Mouse (Mus musculus) midbrain, embryonic 13.5 days (tissue): ENCODE measurements around the gene Lix1. TPM values are rescaled to one million over a fixed set of nuclear protein-coding genes. Genes with fewer than 3 reads are reported as not detected.
"Not testable (repeated sequence)": the region's sequence is repeated elsewhere in the genome, so short reads cannot be mapped to it uniquely, and the experiment has no call there.

Experiments
- ATAC-seq: fragments of 200-750 bp; cut with Nextera tagmentation; 2 replicates; pipeline ENCODE4 v1.8.0; 2017; ENCODE audit warnings: mild to moderate bottlenecking, moderate TSS enrichment, moderate library complexity
- H3K27ac ChIP-seq: fragments of 300-500 bp; sonication (generic); 2 replicates; pipeline ENCODE4 v1.5.1; 2015; ENCODE audit warnings: inconsistent platforms, mild to moderate bottlenecking, moderate library complexity
- H3K27me3 ChIP-seq: fragments of 300-500 bp; sonication (generic); 2 replicates; pipeline ENCODE4 v1.6.1; 2015; ENCODE audit warnings: mild to moderate bottlenecking, inconsistent platforms
- H3K36me3 ChIP-seq: fragments of 300-500 bp; sonication (generic); 2 replicates; pipeline ENCODE4 v1.6.1; 2015; ENCODE audit warnings: mild to moderate bottlenecking, inconsistent platforms
- H3K4me1 ChIP-seq: fragments of 300-500 bp; sonication (generic); replicated peaks from 2 replicates; pipeline ENCODE4 v1.6.1; 2015; ENCODE audit warnings: inconsistent platforms
- H3K4me2 ChIP-seq: fragments of 300-500 bp; sonication (generic); replicated peaks from 2 replicates; pipeline ENCODE4 v1.6.1; 2015; ENCODE audit warnings: moderate library complexity, mild to moderate bottlenecking, inconsistent platforms
- H3K4me3 ChIP-seq: fragments of 300-500 bp; sonication (generic); replicated peaks from 2 replicates; pipeline ENCODE4 v1.5.1; 2015; ENCODE audit warnings: mild to moderate bottlenecking, inconsistent platforms
- H3K9ac ChIP-seq: fragments of 300-500 bp; sonication (generic); replicated peaks from 2 replicates; pipeline ENCODE4 v1.6.1; 2015; ENCODE audit warnings: mild to moderate bottlenecking, inconsistent platforms
- H3K9me3 ChIP-seq: fragments of 300-500 bp; sonication (generic); 2 replicates; pipeline ENCODE4 v1.6.1; 2016; ENCODE audit warnings: mild to moderate bottlenecking, inconsistent platforms
- WGBS: fragments of 180-500 bp; shearing (Covaris S2); methylation state at CpG from one replicate; pipeline ENCODE4 v1.1.7; 2015; 5-methylcytosine and 5-hydroxymethylcytosine counted together
- polyA plus RNA-seq: library from polyadenylated mRNA; unstranded; fragments of >200 nt; fragmentation: Nextera tagmentation; extraction: Ambion mirVana; gene quantifications from 2 replicates; pipeline ENCODE4 v1.2.1, GENCODE M21; 2015

Gene Lix1
- polyA plus RNA-seq, 1 experiment from 2014 or later = 19.4 TPM

DNA sequence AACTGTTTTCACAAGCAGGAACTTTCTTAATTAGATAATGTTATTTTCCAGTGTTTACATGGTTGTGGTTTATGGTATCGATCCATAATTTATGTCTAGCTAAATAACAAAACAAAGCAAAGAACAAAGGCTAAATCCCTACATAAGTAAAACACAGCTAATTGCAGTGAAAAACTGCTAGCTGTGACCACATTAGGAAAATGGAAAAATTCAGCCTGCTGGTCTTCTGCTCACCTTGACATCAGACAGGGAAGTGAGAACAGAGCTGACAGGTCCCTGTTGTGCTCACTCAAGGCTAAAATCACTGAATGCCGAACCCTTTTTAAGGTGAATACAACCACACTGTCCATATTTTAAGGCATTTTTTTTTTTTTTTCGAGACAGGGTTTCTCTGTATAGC, 50.1 kb downstream of the Lix1 start:
- no peak for ATAC-seq
- WGBS = 94% methylated on average over 3 of the region's 3 CpGs
- Histone ChIP-seq H3K4me3 (no peak overlapping the region), H3K9ac (no peak overlapping the region), H3K27ac (no peak overlapping the region), H3K9me3 (no peaks in the 10 kb centered on the region), H3K27me3 (no peaks in the 10 kb centered on the region), H3K4me1 (peaks cover 17% of the 10 kb centered on the region), H3K4me2 (no peak overlapping the region), H3K36me3 (no peaks in the 10 kb centered on the region)

DNA sequence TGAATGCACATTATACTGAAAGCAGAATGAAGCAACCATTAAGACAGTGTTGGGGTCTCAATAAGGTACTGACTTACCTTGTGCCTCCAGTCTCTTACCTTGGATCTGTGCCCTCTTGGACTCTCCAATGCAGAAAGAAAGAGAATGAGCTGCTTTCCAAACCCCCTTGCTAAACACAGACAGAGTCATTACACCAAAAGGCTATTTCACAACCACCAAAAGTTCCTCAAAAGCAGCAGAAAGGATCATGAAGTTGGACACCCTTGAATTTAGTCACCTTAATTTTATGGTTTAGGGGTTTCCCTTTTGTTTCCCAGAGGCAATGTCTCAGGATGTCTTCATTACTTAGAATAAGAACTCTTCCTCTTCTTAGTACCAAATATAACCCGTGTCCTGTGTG, 52.1 kb downstream of the Lix1 start:
- no peaks in the 10 kb centered on the region for H3K27me3 ChIP-seq
- ATAC-seq = no peak

DNA sequence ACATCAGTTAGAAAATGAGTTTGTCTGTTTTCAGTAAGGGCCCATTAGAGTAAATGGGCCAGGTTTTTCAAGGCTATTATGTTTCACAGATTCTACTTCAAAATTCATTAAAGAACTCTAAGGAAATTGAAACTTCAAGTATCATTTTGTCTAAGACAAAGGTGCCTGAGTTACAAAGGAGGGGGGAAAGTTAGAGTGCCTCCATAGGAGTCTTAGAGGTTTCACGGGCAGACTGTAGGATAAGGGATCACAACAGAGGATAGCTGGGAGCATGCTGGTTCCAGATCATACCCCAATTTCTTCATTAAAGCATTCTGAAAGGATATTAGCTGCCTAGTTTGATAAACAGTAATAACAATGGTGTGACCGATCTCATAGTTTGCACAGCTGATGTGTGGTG, 83.3 kb downstream of the Lix1 start:
- Histone ChIP-seq H3K27ac (no peak overlapping the region), H3K27me3 (no peaks in the 10 kb centered on the region), H3K4me2 (no peak overlapping the region), H3K4me3 (no peak overlapping the region), H3K9me3 (no peaks in the 10 kb centered on the region), H3K9ac (no peak overlapping the region), H3K4me1 (no peaks in the 10 kb centered on the region), H3K36me3 (no peaks in the 10 kb centered on the region)
- WGBS = 71% methylated on average over 2 of the region's 2 CpGs
- ATAC-seq = no peak

More for the DNA sequence above, 52.1 kb downstream of the Lix1 start:
- no peaks in the 10 kb centered on the region for H3K9me3 ChIP-seq
- H3K4me3 ChIP-seq = no peak overlapping the region
- no peaks in the 10 kb centered on the region for H3K36me3 ChIP-seq
- H3K9ac ChIP-seq = no peak overlapping the region
- H3K27ac ChIP-seq = no peak overlapping the region
- peaks cover 6% of the 10 kb centered on the region for H3K4me1 ChIP-seq
- H3K4me2 ChIP-seq = no peak overlapping the region
- WGBS = 88% methylated on average over 1 of the region's 1 CpGs

DNA sequence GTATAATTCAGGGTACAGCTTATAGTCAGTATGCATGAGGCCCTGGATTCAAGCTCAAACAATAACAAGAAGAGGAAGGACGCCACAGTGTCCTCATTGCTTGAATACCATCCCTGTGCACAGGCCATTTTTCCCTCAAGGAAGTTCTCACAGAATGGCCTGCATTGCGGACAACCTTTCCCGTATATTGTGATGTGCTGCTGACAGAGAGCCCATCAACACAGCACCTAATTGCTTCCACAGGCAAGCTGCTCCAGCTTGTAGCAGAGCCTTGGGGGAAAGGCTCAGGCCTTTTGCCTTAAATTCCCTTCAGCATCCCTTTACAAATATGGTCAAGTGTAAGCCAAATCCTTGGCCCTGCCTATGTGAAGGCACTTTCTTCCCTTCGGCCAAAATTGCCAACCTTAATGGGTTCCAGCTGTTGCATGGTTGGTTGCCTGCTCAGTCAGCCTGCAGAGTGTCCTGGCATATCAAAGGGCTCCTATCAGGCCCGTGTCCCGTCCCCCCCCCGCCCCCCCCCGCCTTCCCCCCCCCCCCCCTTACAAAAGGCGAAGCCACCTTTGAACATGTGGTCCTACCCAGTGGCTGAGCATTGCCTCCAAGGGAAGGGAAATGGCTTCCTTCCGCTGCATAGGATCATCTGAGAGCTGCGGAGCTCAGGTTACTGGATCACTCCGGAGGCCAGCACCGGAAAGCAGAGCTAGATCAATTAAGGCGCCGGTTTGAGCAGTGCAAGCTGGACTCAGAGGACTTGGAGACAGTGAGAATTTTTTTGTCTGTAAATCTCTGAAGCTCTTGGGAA, 88.5 kb downstream of the Lix1 start:
- no peak for ATAC-seq
- no peaks in the 10 kb centered on the region for H3K36me3 ChIP-seq
- no peak overlapping the region for H3K4me2 ChIP-seq
- no peaks in the 10 kb centered on the region for H3K4me1 ChIP-seq
- no peak overlapping the region for H3K27ac ChIP-seq
- no peaks in the 10 kb centered on the region for H3K9me3 ChIP-seq
- no peak overlapping the region for H3K9ac ChIP-seq
- no peak overlapping the region for H3K4me3 ChIP-seq
- H3K27me3 ChIP-seq = no peaks in the 10 kb centered on the region
- WGBS = 71% methylated on average over 12 of the region's 15 CpGs

DNA sequence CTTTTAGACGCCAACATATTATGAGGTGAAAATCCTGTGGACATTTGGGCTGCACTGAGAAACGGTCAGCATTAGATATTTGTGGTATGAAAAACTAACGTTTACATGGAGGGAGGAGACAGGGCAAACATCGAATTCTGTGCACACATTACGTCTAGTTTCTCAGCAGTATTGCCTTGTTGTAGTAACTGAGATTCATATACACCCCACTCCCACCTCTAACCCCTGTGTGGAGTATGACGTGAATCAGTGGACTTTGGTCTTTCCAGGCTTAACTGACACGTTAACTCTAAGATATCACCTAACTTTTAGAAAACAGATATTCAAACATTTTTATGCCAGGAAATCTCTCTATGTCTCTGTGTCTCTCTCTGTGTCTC, 89.1 kb downstream of the Lix1 start:
- H3K9ac ChIP-seq = no peak overlapping the region
- no peak overlapping the region for H3K4me2 ChIP-seq
- no peak overlapping the region for H3K4me3 ChIP-seq
- no peaks in the 10 kb centered on the region for H3K4me1 ChIP-seq
- ATAC-seq = no peak
- no peak overlapping the region for H3K27ac ChIP-seq
- no peaks in the 10 kb centered on the region for H3K36me3 ChIP-seq
- WGBS = 86% methylated on average over 7 of the region's 7 CpGs
- H3K9me3 ChIP-seq = no peaks in the 10 kb centered on the region
- H3K27me3 ChIP-seq = no peaks in the 10 kb centered on the region

DNA sequence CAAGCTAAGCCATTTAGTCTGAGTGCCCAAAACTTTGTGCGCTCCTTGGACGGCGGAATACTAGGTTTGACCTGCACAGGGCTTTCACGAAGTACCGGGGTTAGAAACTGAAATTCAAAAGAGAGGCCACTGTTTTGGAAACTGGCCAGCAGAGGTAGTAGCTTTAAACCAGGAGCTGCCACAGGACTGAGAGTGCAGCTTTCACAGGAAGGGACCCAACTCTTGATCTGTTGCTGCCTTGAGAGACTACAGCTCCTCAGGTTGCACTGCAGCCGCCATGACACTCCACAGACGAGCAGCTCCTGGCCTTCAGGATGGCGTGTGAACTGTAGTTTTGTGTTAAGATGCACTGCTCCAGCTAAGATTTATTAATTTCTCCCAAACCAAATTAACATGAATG, 89.6 kb downstream of the Lix1 start:
- H3K9ac ChIP-seq = no peak overlapping the region
- no peak overlapping the region for H3K27ac ChIP-seq
- ATAC-seq = no peak
- no peaks in the 10 kb centered on the region for H3K4me1 ChIP-seq
- no peak overlapping the region for H3K4me2 ChIP-seq
- no peaks in the 10 kb centered on the region for H3K9me3 ChIP-seq
- H3K4me3 ChIP-seq = no peak overlapping the region
- H3K36me3 ChIP-seq = no peaks in the 10 kb centered on the region
- H3K27me3 ChIP-seq = no peaks in the 10 kb centered on the region
- WGBS = 95% methylated on average over 8 of the region's 8 CpGs

DNA sequence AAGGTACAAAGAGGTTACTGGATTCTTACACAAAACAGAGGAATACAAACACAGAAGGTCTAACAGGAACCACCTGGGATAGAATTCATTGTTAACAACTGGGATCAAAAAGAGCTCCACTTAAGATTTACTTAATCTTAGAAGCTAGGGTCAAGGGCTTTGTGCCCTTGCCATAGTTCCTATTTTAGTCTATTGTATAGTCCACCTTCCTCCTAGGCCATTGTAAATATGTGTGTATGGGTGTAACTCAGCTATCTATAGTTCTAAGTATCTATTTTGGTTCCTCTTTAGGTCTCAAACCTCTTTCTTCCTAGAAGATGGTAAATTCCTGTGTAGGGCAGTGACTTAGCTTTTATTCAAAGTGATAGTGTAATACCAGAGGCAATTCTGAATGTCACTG, 93.8 kb downstream of the Lix1 start:
- not testable (repeated sequence) for H3K36me3 ChIP-seq

DNA sequence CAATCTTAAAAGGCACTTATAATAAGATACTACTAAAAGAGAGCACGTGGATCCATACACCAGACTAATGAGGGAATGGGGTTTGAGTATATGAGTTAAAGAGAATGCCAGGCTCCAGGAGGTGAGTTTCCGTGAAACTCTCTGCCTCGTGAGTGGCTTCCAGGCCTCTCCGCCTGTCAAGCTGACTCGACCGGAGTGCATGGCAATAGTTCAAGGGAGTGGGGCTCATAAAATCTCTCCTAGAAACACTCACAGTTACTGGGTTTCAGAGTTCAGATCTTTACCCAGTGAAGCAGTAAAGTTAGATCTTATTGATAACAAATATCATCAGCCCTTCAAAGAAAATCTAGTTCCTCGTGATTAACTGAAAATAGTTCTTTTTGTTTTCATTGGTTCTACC, 94.3 kb downstream of the Lix1 start:
- Histone ChIP-seq H3K27me3 (no peaks in the 10 kb centered on the region), H3K36me3 (no peaks in the 10 kb centered on the region), H3K27ac (no peak overlapping the region), H3K4me1 (0 out of 2 replicates have a peak, but pooled peaks cover 3% of the 10 kb centered on the region), H3K9ac (no peak overlapping the region), H3K9me3 (no peaks in the 10 kb centered on the region), H3K4me3 (no peak overlapping the region), H3K4me2 (no peak overlapping the region)
- WGBS = 93% methylated on average over 7 of the region's 7 CpGs
- no peak for ATAC-seq

More for the DNA sequence above, 93.8 kb downstream of the Lix1 start:
- not testable (repeated sequence) for ATAC-seq, H3K4me1 ChIP-seq, H3K27me3 ChIP-seq, H3K9ac ChIP-seq, H3K4me3 ChIP-seq, H3K27ac ChIP-seq, H3K4me2 ChIP-seq, H3K9me3 ChIP-seq

DNA sequence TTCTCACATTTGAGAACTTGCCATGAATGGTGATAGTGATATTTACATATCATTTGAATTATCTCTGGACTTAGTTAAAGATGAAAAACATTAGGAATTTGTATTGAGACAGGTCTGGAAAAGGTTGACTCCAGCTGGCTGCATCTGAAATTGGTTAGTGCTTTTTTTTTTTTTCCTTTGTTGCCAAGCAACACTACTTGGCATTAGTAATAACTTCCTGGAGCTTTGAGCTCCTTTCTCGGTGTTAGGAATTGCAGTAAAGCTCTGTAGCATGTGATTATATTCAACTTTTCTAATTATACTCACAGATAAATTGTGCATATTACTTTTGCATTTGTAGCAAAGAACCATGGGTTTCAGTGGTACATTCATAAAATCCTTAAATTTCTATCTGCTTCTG, 96.4 kb downstream of the Lix1 start:
- Histone ChIP-seq H3K4me2 (no peak overlapping the region), H3K4me3 (no peak overlapping the region), H3K36me3 (no peaks in the 10 kb centered on the region), H3K4me1 (0 out of 2 replicates have a peak, but pooled peaks cover 3% of the 10 kb centered on the region), H3K27ac (no peak overlapping the region), H3K27me3 (no peaks in the 10 kb centered on the region), H3K9ac (no peak overlapping the region), H3K9me3 (no peaks in the 10 kb centered on the region)
- no peak for ATAC-seq
- 12% methylated on average over 1 of the region's 1 CpGs for WGBS

DNA sequence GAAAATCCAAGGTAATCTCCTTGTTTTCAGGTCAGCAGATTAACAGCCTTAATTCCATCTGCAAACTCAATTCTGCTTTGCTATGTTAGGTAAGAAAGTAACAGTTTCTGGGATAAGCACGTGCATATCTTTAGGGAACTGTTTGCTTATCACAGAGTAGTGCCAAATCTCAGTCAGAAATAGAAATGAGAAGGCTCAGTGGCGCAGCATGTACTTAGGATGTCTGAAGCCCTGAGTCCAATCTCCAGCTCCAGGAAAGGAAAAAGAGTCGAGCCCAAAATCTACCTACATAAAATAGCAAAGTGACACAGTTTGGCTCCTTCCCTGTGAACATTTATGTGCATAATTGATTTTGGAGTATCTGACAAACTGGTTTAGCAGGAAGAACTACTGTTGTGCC, 96.8 kb downstream of the Lix1 start:
- no peaks in the 10 kb centered on the region for H3K27me3 ChIP-seq
- H3K36me3 ChIP-seq = no peaks in the 10 kb centered on the region
- no peak overlapping the region for H3K27ac ChIP-seq
- 0 out of 2 replicates have a peak, but pooled peaks cover 3% of the 10 kb centered on the region for H3K4me1 ChIP-seq
- no peak for ATAC-seq
- H3K4me3 ChIP-seq = no peak overlapping the region
- WGBS = 62% methylated on average over 3 of the region's 3 CpGs
- H3K9ac ChIP-seq = no peak overlapping the region
- no peaks in the 10 kb centered on the region for H3K9me3 ChIP-seq
- H3K4me2 ChIP-seq = no peak overlapping the region

DNA sequence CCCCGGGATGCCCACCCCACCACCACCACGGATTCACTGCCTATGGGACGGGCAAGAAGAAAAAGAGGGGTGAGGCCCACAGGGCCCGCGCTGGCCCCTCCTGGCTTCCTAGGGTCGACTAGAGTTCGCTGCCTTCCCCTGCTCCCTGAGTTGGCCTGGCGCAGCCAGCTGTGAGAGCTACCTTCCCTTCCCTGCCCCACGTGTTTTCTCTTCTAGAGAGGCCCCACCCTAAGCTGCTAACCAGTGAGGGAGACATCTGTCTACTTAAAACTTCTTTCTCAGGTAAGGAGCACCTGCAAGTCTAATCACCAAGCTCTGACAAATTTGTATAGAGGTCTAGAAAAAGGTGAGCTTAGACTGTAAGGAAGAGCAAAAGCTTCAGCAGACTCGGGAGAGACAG, 104.2 kb downstream of the Lix1 start:
- Histone ChIP-seq H3K27ac (no peak overlapping the region), H3K4me3 (no peak overlapping the region), H3K9me3 (no peaks in the 10 kb centered on the region), H3K4me2 (no peak overlapping the region), H3K9ac (no peak overlapping the region), H3K36me3 (no peaks in the 10 kb centered on the region), H3K27me3 (no peaks in the 10 kb centered on the region), H3K4me1 (no peaks in the 10 kb centered on the region)
- WGBS = 90% methylated on average over 10 of the region's 10 CpGs
- no peak; the same call in 1 of the 2 replicates for ATAC-seq
